Mouse (Mus musculus) bone marrow, adult 2 months (tissue): ENCODE results near the gene C8g.

Source experiments
- CTCF ChIP-seq: fragments of 200-500 bp; IDR thresholded peaks from 2 replicates; pipeline ENCODE4 v1.5.1; 2011; ENCODE audit warnings: low read length, control low read depth; ENCODE audit not compliant: control insufficient read depth, insufficient read depth
- POLR2A ChIP-seq: fragments of 200-500 bp; IDR thresholded peaks from 2 replicates; pipeline ENCODE4 v1.6.1; 2011; ENCODE audit warnings: low read depth, mild to moderate bottlenecking, control low read depth, low read length, borderline replicate concordance; ENCODE audit not compliant: control insufficient read depth

GRCm38 (mm10) chr2:25502726-25503125 lies 1.2 kb upstream of the C8g start:
- TF ChIP-seq CTCF (no peak), POLR2A (no peak)
